Mouse (Mus musculus) neural tube, embryonic 12.5 days (tissue): ENCODE data around the gene Cbx8. TPM values are rescaled to one million over a fixed set of nuclear protein-coding genes. Genes with fewer than 3 reads are reported as not detected.

ENCODE experiments used
- ATAC-seq: fragments of 200-750 bp; cut with Nextera tagmentation; 2 replicates; pipeline ENCODE4 v1.8.0; 2017; ENCODE audit warnings: low read depth, mild to moderate bottlenecking, moderate TSS enrichment, moderate library complexity; ENCODE audit not compliant: low FRiP score
- H3K27ac ChIP-seq: fragments of 300-500 bp; sonication (generic); 2 replicates; pipeline ENCODE4 v1.5.1; 2016
- H3K27me3 ChIP-seq: fragments of 300-500 bp; sonication (generic); replicated peaks from 2 replicates; pipeline ENCODE4 v1.6.1; 2016; ENCODE audit warnings: mild to moderate bottlenecking
- H3K36me3 ChIP-seq: fragments of 300-500 bp; sonication (generic); 2 replicates; pipeline ENCODE4 v1.6.1; 2016; ENCODE audit warnings: mild to moderate bottlenecking
- H3K4me1 ChIP-seq: fragments of 300-500 bp; sonication (generic); 2 replicates; pipeline ENCODE4 v1.6.1; 2016
- H3K4me2 ChIP-seq: fragments of 300-500 bp; sonication (generic); replicated peaks from 2 replicates; pipeline ENCODE4 v1.6.1; 2016; ENCODE audit warnings: mild to moderate bottlenecking
- H3K4me3 ChIP-seq: fragments of 300-500 bp; sonication (generic); 2 replicates; pipeline ENCODE4 v1.5.1; 2016
- H3K9ac ChIP-seq: fragments of 300-500 bp; sonication (generic); 2 replicates; pipeline ENCODE4 v1.6.1; 2016; ENCODE audit warnings: mild to moderate bottlenecking
- H3K9me3 ChIP-seq: fragments of 300-500 bp; sonication (generic); 2 replicates; pipeline ENCODE4 v1.6.1; 2016; ENCODE audit warnings: mild to moderate bottlenecking
- WGBS: fragments of 180-500 bp; shearing (Covaris S2); methylation state at CpG from one replicate; pipeline ENCODE4 v1.1.7; 2016; 5-methylcytosine and 5-hydroxymethylcytosine counted together
- polyA plus RNA-seq: library from polyadenylated mRNA; unstranded; fragments of >200 nt; fragmentation: Nextera tagmentation; extraction: Ambion mirVana; gene quantifications from 2 replicates; pipeline ENCODE4 v1.2.1, GENCODE M21; 2016

The Cbx8 gene
- polyA plus RNA-seq, 1 experiment from 2014 or later, result 9.9 TPM

- 3% methylated on average over 28 of the region's 28 CpGs for WGBS
- peaks cover 11% of the 10 kb centered on the region for H3K36me3 ChIP-seq
- H3K9ac ChIP-seq, result peak overlapping the region; percentile 96
- H3K9me3 ChIP-seq, result no peaks in the 10 kb centered on the region
- no peak for ATAC-seq
- H3K27me3 ChIP-seq, result peaks cover 80% of the 10 kb centered on the region
- H3K4me1 ChIP-seq, result peaks cover 64% of the 10 kb centered on the region
- peak overlapping the region; percentile 70 for H3K4me2 ChIP-seq
- H3K4me3 ChIP-seq, result peak overlapping the region; percentile 79
- H3K27ac ChIP-seq, result no peak overlapping the region
Measured at GRCm38 (mm10) chr11:119083724-119084445, 43.1 kb upstream of the Cbx8 start.

- H3K9me3 ChIP-seq, result no peaks in the 10 kb centered on the region
- H3K27ac ChIP-seq, result no peak overlapping the region
- WGBS, result 6% methylated on average over 20 of the region's 20 CpGs
- no peak for ATAC-seq
- H3K4me2 ChIP-seq, result peak overlapping the region; percentile 70
- peaks cover 74% of the 10 kb centered on the region for H3K4me1 ChIP-seq
- H3K4me3 ChIP-seq, result peak overlapping the region; percentile 79; the same call in 1 of the 2 replicates
- peaks cover 11% of the 10 kb centered on the region for H3K36me3 ChIP-seq
- peaks cover 75% of the 10 kb centered on the region for H3K27me3 ChIP-seq
- H3K9ac ChIP-seq, result peak overlapping the region; percentile 29; the same call in 1 of the 2 replicates
Measured at GRCm38 (mm10) chr11:119082638-119083599, 42.1 kb upstream of the Cbx8 start.

GRCm38 (mm10) chr11:119081839-119082637 lies 41.3 kb upstream of the Cbx8 start:
- Histone ChIP-seq H3K27ac (no peak overlapping the region), H3K9me3 (no peaks in the 10 kb centered on the region), H3K27me3 (peaks cover 70% of the 10 kb centered on the region), H3K4me1 (peaks cover 69% of the 10 kb centered on the region), H3K4me3 (no peak overlapping the region), H3K36me3 (peaks cover 11% of the 10 kb centered on the region), H3K9ac (no peak overlapping the region), H3K4me2 (peak overlapping the region; percentile 26; the same call in 1 of the 2 replicates)
- no peak for ATAC-seq
- WGBS, result 9% methylated on average over 21 of the region's 21 CpGs

GRCm38 (mm10) chr11:119081148-119081838 lies 40.5 kb upstream of the Cbx8 start:
- H3K27ac ChIP-seq, result no peak overlapping the region
- peak overlapping the region; percentile 26 for H3K4me2 ChIP-seq
- H3K27me3 ChIP-seq, result peaks cover 62% of the 10 kb centered on the region
- peak overlapping the region; percentile 16 for H3K4me3 ChIP-seq
- no peak for ATAC-seq
- peaks cover 64% of the 10 kb centered on the region for H3K4me1 ChIP-seq
- no peak overlapping the region for H3K9ac ChIP-seq
- WGBS, result 9% methylated on average over 47 of the region's 47 CpGs
- no peaks in the 10 kb centered on the region for H3K9me3 ChIP-seq
- H3K36me3 ChIP-seq, result peaks cover 11% of the 10 kb centered on the region

GRCm38 (mm10) chr11:119080461-119081147 lies 39.8 kb upstream of the Cbx8 start:
- 15% methylated on average over 33 of the region's 33 CpGs for WGBS
- H3K27ac ChIP-seq, result no peak overlapping the region
- no peak for ATAC-seq
- H3K4me1 ChIP-seq, result peaks cover 63% of the 10 kb centered on the region
- H3K9me3 ChIP-seq, result no peaks in the 10 kb centered on the region
- peak overlapping the region; percentile 16 for H3K4me3 ChIP-seq
- H3K36me3 ChIP-seq, result peaks cover 11% of the 10 kb centered on the region
- peaks cover 62% of the 10 kb centered on the region for H3K27me3 ChIP-seq
- peak overlapping the region; percentile 26 for H3K4me2 ChIP-seq
- no peak overlapping the region for H3K9ac ChIP-seq

GRCm38 (mm10) chr11:119079445-119079837 lies 38.7 kb upstream of the Cbx8 start:
- Histone ChIP-seq H3K27me3 (peaks cover 62% of the 10 kb centered on the region), H3K36me3 (peaks cover 11% of the 10 kb centered on the region), H3K27ac (no peak overlapping the region; the same call in 1 of the 2 replicates), H3K9me3 (no peaks in the 10 kb centered on the region), H3K4me3 (no peak overlapping the region), H3K9ac (peak overlapping the region; percentile 26; the same call in 1 of the 2 replicates), H3K4me2 (peak overlapping the region; percentile 46), H3K4me1 (peaks cover 57% of the 10 kb centered on the region)
- 16% methylated on average over 7 of the region's 7 CpGs for WGBS
- ATAC-seq, result no peak

GRCm38 (mm10) chr11:119078691-119079444 lies 38.1 kb upstream of the Cbx8 start:
- Histone ChIP-seq H3K4me2 (peak overlapping the region; percentile 46), H3K4me3 (no peak overlapping the region), H3K4me1 (peaks cover 51% of the 10 kb centered on the region), H3K27me3 (peaks cover 61% of the 10 kb centered on the region), H3K9ac (peak overlapping the region; percentile 26), H3K27ac (peak overlapping the region; percentile 9; the same call in 1 of the 2 replicates), H3K9me3 (no peaks in the 10 kb centered on the region), H3K36me3 (peaks cover 11% of the 10 kb centered on the region)
- WGBS, result 3% methylated on average over 23 of the region's 27 CpGs
- ATAC-seq, result peak; percentile 73

- Histone ChIP-seq H3K9me3 (no peaks in the 10 kb centered on the region), H3K27me3 (peaks cover 60% of the 10 kb centered on the region)
Measured at GRCm38 (mm10) chr11:119077755-119078154, 37.0 kb upstream of the Cbx8 start.

GRCm38 (mm10) chr11:119075805-119076204 lies 35.0 kb upstream of the Cbx8 start:
- no peak overlapping the region for H3K9ac ChIP-seq
- peaks cover 54% of the 10 kb centered on the region for H3K27me3 ChIP-seq
- no peak for ATAC-seq
- H3K4me3 ChIP-seq, result no peak overlapping the region
- no peak overlapping the region for H3K4me2 ChIP-seq
- H3K27ac ChIP-seq, result no peak overlapping the region
- WGBS, result 84% methylated on average over 5 of the region's 5 CpGs
- peaks cover 4% of the 10 kb centered on the region; the same call in 1 of the 2 replicates for H3K36me3 ChIP-seq
- peaks cover 27% of the 10 kb centered on the region for H3K4me1 ChIP-seq
- no peaks in the 10 kb centered on the region for H3K9me3 ChIP-seq

More at GRCm38 (mm10) chr11:119077755-119078154, 37.0 kb upstream of the Cbx8 start:
- no peak for ATAC-seq
- Histone ChIP-seq H3K4me2 (peak overlapping the region; percentile 46), H3K36me3 (peaks cover 11% of the 10 kb centered on the region), H3K27ac (no peak overlapping the region), H3K9ac (no peak overlapping the region), H3K4me1 (peaks cover 40% of the 10 kb centered on the region), H3K4me3 (no peak overlapping the region)
- 74% methylated on average over 4 of the region's 4 CpGs for WGBS

GRCm38 (mm10) chr11:119073876-119074433 lies 33.2 kb upstream of the Cbx8 start:
- peaks cover 13% of the 10 kb centered on the region for H3K4me1 ChIP-seq
- H3K9me3 ChIP-seq, result 0 out of 2 replicates have a peak, but pooled peaks cover 4% of the 10 kb centered on the region
- 71% methylated on average over 6 of the region's 6 CpGs for WGBS
- H3K4me3 ChIP-seq, result no peak overlapping the region
- H3K27me3 ChIP-seq, result peaks cover 37% of the 10 kb centered on the region
- H3K36me3 ChIP-seq, result no peaks in the 10 kb centered on the region
- no peak overlapping the region for H3K9ac ChIP-seq
- no peak overlapping the region for H3K27ac ChIP-seq
- no peak for ATAC-seq
- no peak overlapping the region for H3K4me2 ChIP-seq
